Mouse (Mus musculus): ENCODE data around the gene Best2. TPM values are rescaled to one million over a fixed set of nuclear protein-coding genes. Genes with fewer than 3 reads are reported as not detected.

Gene Best2
- total and polyA plus RNA-seq, 3 experiments: 0.04 to 0.13 TPM; not detected in 1

- peak; percentile 99 for DNase-seq (ENCODE audit: low read depth, low spot score)
- Histone ChIP-seq H3K4me1 (ENCODE audit: control insufficient read depth in 1 of 2, insufficient read depth in 2 of 2, low read length in 2 of 2) (peaks cover 3 to 15% of the 10 kb centered on the region in 2 experiments), H3K36me3 (ENCODE audit: control insufficient read depth in 1 of 2, insufficient read depth in 2 of 2, low read length in 2 of 2) (peaks cover 13 to 35% of the 10 kb centered on the region in 2 experiments)
- TF ChIP-seq MXI1 (IDR thresholded peaks at IDR 0.05; ENCODE audit: low read depth, low read length): peak; percentile 79
- 0 out of 2 replicates have a peak, but pooled peaks have one; percentile 62 for TF ChIP-seq POLR2AphosphoS5 (IDR thresholded peaks at IDR 0.05; ENCODE audit: borderline replicate concordance, low read depth, low read length)
- TF ChIP-seq SIN3A (IDR thresholded peaks at IDR 0.05; ENCODE audit: low read length): peak; percentile 94
- peak; percentile 100 for TF ChIP-seq ZNF384 (IDR thresholded peaks at IDR 0.05; ENCODE audit: low read depth, low read length)
- no peak for TF ChIP-seq MAZ (IDR thresholded peaks at IDR 0.05; ENCODE audit: low read depth, low read length)
- TF ChIP-seq RAD21 (IDR thresholded peaks at IDR 0.05; ENCODE audit: low read depth, low read length): no peak
- TF ChIP-seq MAX (IDR thresholded peaks at IDR 0.05; ENCODE audit: low read length): peak; percentile 97
- TF ChIP-seq EP300 (IDR thresholded peaks at IDR 0.05; ENCODE audit: low read depth in 1 of 2, low read length in 2 of 2): peak in 1 of 2 experiments; percentile 50; a peak in 2 of 4 replicates
- TF ChIP-seq TAL1 (IDR thresholded peaks at IDR 0.05; ENCODE audit: low read length): no peak
- TF ChIP-seq MAFK (IDR thresholded peaks at IDR 0.05; ENCODE audit: borderline replicate concordance, low read depth, low read length): no peak; the same call in 1 of the 2 replicates
- peak; percentile 63 to 90 for TF ChIP-seq POLR2A (IDR thresholded peaks at IDR 0.05; ENCODE audit: control insufficient read depth in 1 of 2, insufficient read depth in 1 of 2, low read depth in 1 of 2, low read length in 2 of 2, poor library complexity in 1 of 2)
- peak; percentile 54; the same call in 1 of the 2 replicates for TF ChIP-seq NRF1 (IDR thresholded peaks at IDR 0.05; ENCODE audit: insufficient read depth, low read depth, low read length, poor library complexity, severe bottlenecking)
- no peak for TF ChIP-seq GABPA (IDR thresholded peaks at IDR 0.05; ENCODE audit: low read depth, low read length)
- no peak for TF ChIP-seq SMC3 (IDR thresholded peaks at IDR 0.05; ENCODE audit: low read depth, low read length)
- no peak for TF ChIP-seq JUND (IDR thresholded peaks at IDR 0.05; ENCODE audit: low read depth, low read length)
- TF ChIP-seq POLR2AphosphoS2 (IDR thresholded peaks at IDR 0.05; ENCODE audit: low read length): peak; percentile 76; the same call in 1 of the 2 replicates
- TF ChIP-seq MEF2A (IDR thresholded peaks at IDR 0.05; ENCODE audit: extremely low read depth, insufficient replicate concordance, low read depth, low read length, poor library complexity, severe bottlenecking): no peak
- TF ChIP-seq TCF12 (IDR thresholded peaks at IDR 0.05; ENCODE audit: low read depth, low read length): no peak; the same call in none of the 2 replicates
- TF ChIP-seq GATA1 (IDR thresholded peaks at IDR 0.05; ENCODE audit: low read depth, low read length): no peak
- no peak for TF ChIP-seq ZC3H11A (IDR thresholded peaks at IDR 0.05; ENCODE audit: low read depth, low read length)
- TF ChIP-seq CHD1 (IDR thresholded peaks at IDR 0.05; ENCODE audit: low read depth, low read length): no peak
- peak; percentile 94 to 98 for TF ChIP-seq USF2 (IDR thresholded peaks at IDR 0.05; ENCODE audit: borderline replicate concordance in 1 of 2, insufficient read depth in 1 of 2, low read depth in 1 of 2, low read length in 2 of 2)
- TF ChIP-seq BHLHE40 (IDR thresholded peaks at IDR 0.05; ENCODE audit: borderline replicate concordance, low read depth, low read length): peak; percentile 94
- no peak for TF ChIP-seq TBP (IDR thresholded peaks at IDR 0.05; ENCODE audit: low read depth, low read length)
- TF ChIP-seq HCFC1 (IDR thresholded peaks at IDR 0.05; ENCODE audit: low read depth, low read length): peak; percentile 92
- no peak; the same call in 1 of the 2 replicates for TF ChIP-seq MYB (IDR thresholded peaks at IDR 0.05; ENCODE audit: low read depth, low read length)
- TF ChIP-seq CHD2 (IDR thresholded peaks at IDR 0.05; ENCODE audit: low read length): no peak; the same call in none of the 2 replicates
- no peak for TF ChIP-seq ELF1 (IDR thresholded peaks at IDR 0.05; ENCODE audit: low read depth, low read length)
- TF ChIP-seq NELFE (IDR thresholded peaks at IDR 0.05; ENCODE audit: low read depth, low read length): peak; percentile 72
- peak; percentile 96 for TF ChIP-seq MYC (IDR thresholded peaks at IDR 0.05; ENCODE audit: low read depth, low read length)
- no peak for TF ChIP-seq CTCF (IDR thresholded peaks at IDR 0.05 in 2 of 3, conservative IDR thresholded peaks at IDR 0.05 in 1 of 3; ENCODE audit: control insufficient read depth in 1 of 3, insufficient read depth in 1 of 3, low read depth in 2 of 3, low read length in 3 of 3, poor library complexity in 1 of 3, severe bottlenecking in 1 of 3)
- no peak for TF ChIP-seq RCOR1 (IDR thresholded peaks at IDR 0.05; ENCODE audit: low read depth, low read length)
- no peak; the same call in 1 of the 2 replicates for TF ChIP-seq ZKSCAN1 (IDR thresholded peaks at IDR 0.05; ENCODE audit: low read depth, low read length)
- peak; percentile 66; the same call in 1 of the 2 replicates for TF ChIP-seq UBTF (IDR thresholded peaks at IDR 0.05; ENCODE audit: borderline replicate concordance, insufficient read depth, low read depth, low read length)
- TF ChIP-seq USF1 (IDR thresholded peaks at IDR 0.05; ENCODE audit: low read depth, low read length): peak; percentile 98
- no peak for TF ChIP-seq E2F4 (IDR thresholded peaks at IDR 0.05; ENCODE audit: borderline replicate concordance, low read depth, low read length)
Observed at GRCm38 (mm10) chr8:85036718-85037365, 22.5 kb upstream of the Best2 start, which contains the start of gene Tnpo2. Gene Tnpo2 (plus strand): TSS chr8:85036915.

More at GRCm38 (mm10) chr8:85036718-85037365, 22.5 kb upstream of the Best2 start, which contains the start of gene Tnpo2:
- Histone ChIP-seq H3K79me2 (ENCODE audit: control insufficient read depth, insufficient read depth, low read length, poor library complexity) (peaks cover 52% of the 10 kb centered on the region), H3K4me3 (ENCODE audit: control insufficient read depth in 1 of 2, insufficient read depth in 1 of 2, low read depth in 2 of 2, low read length in 2 of 2) (peak within 1 kb of the TSS; percentile 86 to 88), H3K27ac (ENCODE audit: control insufficient read depth, low read depth, low read length) (peak within 1 kb of the TSS; percentile 98), H3K27me3 (ENCODE audit: control insufficient read depth in 1 of 2, insufficient read depth in 2 of 2, low read length in 2 of 2) (no peaks in the 10 kb centered on the region), H3K9me3 (replicated peaks; ENCODE audit: insufficient read depth, low read length) (no peaks in the 10 kb centered on the region), H3K9ac (ENCODE audit: control insufficient read depth, low read depth, low read length, poor library complexity, severe bottlenecking) (peak within 1 kb of the TSS; percentile 99)

Measured in MEL (cell line).